Mouse (Mus musculus) megakaryocyte, adult 5-6 weeks (primary cell): ENCODE data around the gene Rgs16. TPM values are rescaled to one million over a fixed set of nuclear protein-coding genes. Genes with fewer than 3 reads are reported as not detected.

Experiments
- ATAC-seq: 2 replicates; pipeline ENCODE4 v1.8.0; 2016; ENCODE audit warnings: mild to moderate bottlenecking, inconsistent platforms; ENCODE audit not compliant: poor library complexity, severe bottlenecking
- total RNA-seq, 2 experiments: library from RNA; stranded (forward) in 1 of 2; stranded (reverse) in 1 of 2; fragments of 153-499, 151-499 nt in 1 of 2; fragments of 221-1000, 200-1000 nt in 1 of 2; gene quantifications; 2 replicates each; pipeline versions ENCODE4 v1.2.3 to v1.2.4; 2015 to 2017

Gene Rgs16
- total RNA-seq (2015) = not detected in 2 replicates
- not detected in 2 replicates for total RNA-seq (2017)

- ATAC-seq = peak; percentile 51
Measured at GRCm38 (mm10) chr1:153740145-153740544, at the start of gene Rgs16. Gene Rgs16, plus strand, starts transcription at chr1:153740349.

- no peak for ATAC-seq
Measured at GRCm38 (mm10) chr1:153692526-153692925, 47.6 kb upstream of the Rgs16 start.

GRCm38 (mm10) chr1:153694372-153695120 lies 45.6 kb upstream of the Rgs16 start:
- ATAC-seq = no peak

GRCm38 (mm10) chr1:153695398-153695797 lies 44.8 kb upstream of the Rgs16 start:
- no peak for ATAC-seq

GRCm38 (mm10) chr1:153696093-153696492 lies 44.1 kb upstream of the Rgs16 start:
- no peak for ATAC-seq

- no peak for ATAC-seq
Measured at GRCm38 (mm10) chr1:153696541-153696940, 43.6 kb upstream of the Rgs16 start.

- no peak for ATAC-seq
Measured at GRCm38 (mm10) chr1:153697581-153698251, 42.4 kb upstream of the Rgs16 start.

- no peak for ATAC-seq
Measured at GRCm38 (mm10) chr1:153698311-153699084, 41.7 kb upstream of the Rgs16 start.

GRCm38 (mm10) chr1:153700448-153701063 lies 39.6 kb upstream of the Rgs16 start:
- ATAC-seq = no peak; the same call in 1 of the 2 replicates

GRCm38 (mm10) chr1:153701461-153701860 lies 38.7 kb upstream of the Rgs16 start:
- no peak for ATAC-seq

GRCm38 (mm10) chr1:153702166-153702852 lies 37.8 kb upstream of the Rgs16 start:
- no peak for ATAC-seq

- no peak for ATAC-seq
Measured at GRCm38 (mm10) chr1:153702853-153703410, 37.2 kb upstream of the Rgs16 start.

- ATAC-seq = no peak
Measured at GRCm38 (mm10) chr1:153703445-153703991, 36.6 kb upstream of the Rgs16 start.

GRCm38 (mm10) chr1:153704174-153704573 lies 36.0 kb upstream of the Rgs16 start:
- no peak for ATAC-seq

- ATAC-seq = no peak
Measured at GRCm38 (mm10) chr1:153704996-153705395, 35.2 kb upstream of the Rgs16 start.

- ATAC-seq = no peak
Measured at GRCm38 (mm10) chr1:153708626-153709025, 31.5 kb upstream of the Rgs16 start.

- ATAC-seq = peak; percentile 35; the same call in 1 of the 2 replicates
Measured at GRCm38 (mm10) chr1:153709451-153709850, 30.7 kb upstream of the Rgs16 start.

GRCm38 (mm10) chr1:153711544-153712262 lies 28.4 kb upstream of the Rgs16 start:
- no peak for ATAC-seq

- no peak for ATAC-seq
Measured at GRCm38 (mm10) chr1:153712633-153713032, 27.5 kb upstream of the Rgs16 start.
